Mouse (Mus musculus) hindbrain, embryonic 11.5 days (tissue): ENCODE data around the gene Ddo. TPM values are rescaled to one million over a fixed set of nuclear protein-coding genes. Genes with fewer than 3 reads are reported as not detected.

Experiments used
- ATAC-seq: fragments of 200-750 bp; cut with Nextera tagmentation; 2 replicates; pipeline ENCODE4 v1.8.0; 2017; ENCODE audit warnings: mild to moderate bottlenecking, moderate TSS enrichment, moderate library complexity; ENCODE audit not compliant: low FRiP score
- DNase-seq: peaks from one replicate; pipeline ENCODE4 v3.0.0-alpha.2; 2015; ENCODE audit warnings: low spot score
- H3K27ac ChIP-seq: fragments of 300-500 bp; sonication (generic); 2 replicates; pipeline ENCODE4 v1.5.1; 2014; ENCODE audit warnings: mild to moderate bottlenecking, low read depth, low read length
- H3K27me3 ChIP-seq: fragments of 300-500 bp; sonication (generic); 2 replicates; pipeline ENCODE4 v1.6.1; 2014; ENCODE audit warnings: mild to moderate bottlenecking, low read length, moderate library complexity, mixed read lengths; ENCODE audit not compliant: control insufficient read depth, insufficient read depth
- H3K36me3 ChIP-seq: fragments of 300-500 bp; sonication (generic); 2 replicates; pipeline ENCODE4 v1.6.1; 2014; ENCODE audit warnings: mild to moderate bottlenecking, low read length, moderate library complexity, mixed read lengths; ENCODE audit not compliant: control insufficient read depth, insufficient read depth
- H3K4me1 ChIP-seq: fragments of 300-500 bp; sonication (generic); replicated peaks from 2 replicates; pipeline ENCODE4 v1.6.1; 2014; ENCODE audit warnings: low read length, mixed read lengths; ENCODE audit not compliant: control insufficient read depth, insufficient read depth
- H3K4me2 ChIP-seq: fragments of 300-500 bp; sonication (generic); replicated peaks from 2 replicates; pipeline ENCODE4 v1.6.1; 2014; ENCODE audit warnings: mild to moderate bottlenecking, low read depth, low read length
- H3K4me3 ChIP-seq: fragments of 300-500 bp; sonication (generic); 2 replicates; pipeline ENCODE4 v1.5.1; 2014; ENCODE audit warnings: low read depth, low read length
- H3K9ac ChIP-seq: fragments of 300-500 bp; sonication (generic); 2 replicates; pipeline ENCODE4 v1.6.1; 2014; ENCODE audit warnings: low read depth, low read length
- H3K9me3 ChIP-seq: fragments of 300-500 bp; sonication (generic); 2 replicates; pipeline ENCODE4 v1.6.1; 2016; ENCODE audit warnings: low read length; ENCODE audit not compliant: control insufficient read depth
- WGBS: fragments of 180-500 bp; shearing (Covaris S2); extraction: QIAGEN DNeasy Blood & Tissue Kit; methylation state at CpG from one replicate; pipeline ENCODE4 v1.1.7; 2014; 5-methylcytosine and 5-hydroxymethylcytosine counted together
- polyA plus RNA-seq: library from polyadenylated mRNA; unstranded; fragments of >200 nt; fragmentation: Nextera tagmentation; extraction: Ambion mirVana; gene quantifications from 2 replicates; pipeline ENCODE4 v1.2.1, GENCODE M21; 2014

Gene Ddo
- polyA plus RNA-seq, 1 experiment from 2014 or later: 0.17 TPM

GRCm38 (mm10) chr10:40645346-40645745, 15.5 kb downstream of the Ddo start:
- ATAC-seq (no peak), DNase-seq (no peak)
- Histone ChIP-seq H3K36me3 (no peaks in the 10 kb centered on the region), H3K9ac (no peak overlapping the region), H3K27ac (no peak overlapping the region), H3K4me2 (no peak overlapping the region), H3K4me3 (no peak overlapping the region), H3K27me3 (no peaks in the 10 kb centered on the region), H3K9me3 (no peaks in the 10 kb centered on the region), H3K4me1 (no peaks in the 10 kb centered on the region)
- 96% methylated on average over 1 of the region's 1 CpGs for WGBS

GRCm38 (mm10) chr10:40648776-40649175, 19.0 kb downstream of the Ddo start:
- no peaks in the 10 kb centered on the region for H3K4me1 ChIP-seq
- no peaks in the 10 kb centered on the region for H3K27me3 ChIP-seq
- H3K4me3 ChIP-seq: no peak overlapping the region
- DNase-seq (no peak), ATAC-seq (no peak)
- no peak overlapping the region for H3K4me2 ChIP-seq
- H3K27ac ChIP-seq: no peak overlapping the region
- 89% methylated on average over 12 of the region's 12 CpGs for WGBS
- H3K9me3 ChIP-seq: no peaks in the 10 kb centered on the region
- no peaks in the 10 kb centered on the region for H3K36me3 ChIP-seq
- no peak overlapping the region for H3K9ac ChIP-seq

GRCm38 (mm10) chr10:40649634-40650033, 19.8 kb downstream of the Ddo start:
- peak; percentile 41 for DNase-seq
- ATAC-seq: no peak

GRCm38 (mm10) chr10:40651676-40652075, 21.9 kb downstream of the Ddo start:
- ATAC-seq: no peak
- Histone ChIP-seq H3K4me3 (no peak overlapping the region), H3K4me2 (no peak overlapping the region), H3K27ac (no peak overlapping the region), H3K36me3 (no peaks in the 10 kb centered on the region), H3K9ac (no peak overlapping the region), H3K9me3 (no peaks in the 10 kb centered on the region), H3K4me1 (0 out of 2 replicates have a peak, but pooled peaks cover 2% of the 10 kb centered on the region), H3K27me3 (no peaks in the 10 kb centered on the region)
- DNase-seq: no peak
- whole genome bisulfite sequencing: 77% methylated on average over 2 of the region's 2 CpGs

More at GRCm38 (mm10) chr10:40649634-40650033, 19.8 kb downstream of the Ddo start:
- H3K36me3 ChIP-seq: no peaks in the 10 kb centered on the region
- no peak overlapping the region for H3K27ac ChIP-seq
- 0 out of 2 replicates have a peak, but pooled peaks cover 2% of the 10 kb centered on the region for H3K4me1 ChIP-seq
- no peaks in the 10 kb centered on the region for H3K27me3 ChIP-seq
- H3K4me3 ChIP-seq: no peak overlapping the region
- no peak overlapping the region for H3K4me2 ChIP-seq
- no peaks in the 10 kb centered on the region for H3K9me3 ChIP-seq
- 34% methylated on average over 4 of the region's 4 CpGs for WGBS
- no peak overlapping the region for H3K9ac ChIP-seq

- Histone ChIP-seq H3K9ac (no peak overlapping the region), H3K36me3 (no peaks in the 10 kb centered on the region), H3K4me1 (no peaks in the 10 kb centered on the region), H3K4me3 (no peak overlapping the region), H3K27me3 (no peaks in the 10 kb centered on the region), H3K4me2 (no peak overlapping the region), H3K9me3 (no peaks in the 10 kb centered on the region), H3K27ac (no peak overlapping the region)
- ATAC-seq (no peak), DNase-seq (no peak)
- 82% methylated on average over 3 of the region's 3 CpGs for WGBS
These were observed 35.5 kb downstream of the Ddo start for GRCm38 (mm10) chr10:40665270-40665669.

GRCm38 (mm10) chr10:40666943-40667342, 37.1 kb downstream of the Ddo start:
- Histone ChIP-seq H3K4me3 (no peak overlapping the region), H3K4me2 (no peak overlapping the region), H3K27me3 (no peaks in the 10 kb centered on the region), H3K27ac (no peak overlapping the region), H3K9ac (no peak overlapping the region), H3K9me3 (no peaks in the 10 kb centered on the region), H3K4me1 (no peaks in the 10 kb centered on the region), H3K36me3 (no peaks in the 10 kb centered on the region)
- no peak for ATAC-seq
- 78% methylated on average over 1 of the region's 1 CpGs for WGBS
- DNase-seq: no peak

GRCm38 (mm10) chr10:40668640-40669039, 38.8 kb downstream of the Ddo start:
- no peaks in the 10 kb centered on the region for H3K36me3 ChIP-seq
- H3K4me1 ChIP-seq: no peaks in the 10 kb centered on the region; the same call in 1 of the 2 replicates
- no peak overlapping the region for H3K4me2 ChIP-seq
- no peaks in the 10 kb centered on the region for H3K27me3 ChIP-seq
- DNase-seq: no peak
- H3K9ac ChIP-seq: no peak overlapping the region
- no peak for ATAC-seq
- H3K4me3 ChIP-seq: no peak overlapping the region
- H3K9me3 ChIP-seq: no peaks in the 10 kb centered on the region
- H3K27ac ChIP-seq: no peak overlapping the region

GRCm38 (mm10) chr10:40672587-40673296, 42.9 kb downstream of the Ddo start:
- H3K27me3 ChIP-seq: no peaks in the 10 kb centered on the region
- H3K9ac ChIP-seq: no peak overlapping the region
- H3K27ac ChIP-seq: no peak overlapping the region
- no peak overlapping the region for H3K4me2 ChIP-seq
- no peaks in the 10 kb centered on the region for H3K9me3 ChIP-seq
- DNase-seq (no peak), ATAC-seq (peak; percentile 56)
- peaks cover 2% of the 10 kb centered on the region; the same call in 1 of the 2 replicates for H3K4me1 ChIP-seq
- no peaks in the 10 kb centered on the region for H3K36me3 ChIP-seq
- whole genome bisulfite sequencing: 39% methylated on average over 8 of the region's 8 CpGs
- H3K4me3 ChIP-seq: no peak overlapping the region

- no peak for DNase-seq
- Histone ChIP-seq H3K4me3 (no peak overlapping the region), H3K4me1 (peaks cover 2% of the 10 kb centered on the region; the same call in 1 of the 2 replicates), H3K9ac (no peak overlapping the region), H3K9me3 (no peaks in the 10 kb centered on the region), H3K27me3 (no peaks in the 10 kb centered on the region), H3K4me2 (no peak overlapping the region), H3K36me3 (no peaks in the 10 kb centered on the region), H3K27ac (no peak overlapping the region)
- ATAC-seq: peak; percentile 57
- WGBS: 53% methylated on average over 7 of the region's 7 CpGs
These were observed 43.5 kb downstream of the Ddo start for GRCm38 (mm10) chr10:40673297-40673665.
